Mouse (Mus musculus) c-Kit-negative CD71-positive TER-119-positive erythroid progenitor cells, embryonic 14.5 days (primary cell): Measurements from ENCODE around the gene Tbx2.

ENCODE experiments used
- DNase-seq: peaks from one replicate; pipeline ENCODE4 v3.0.0-alpha.2; 2013; ENCODE audit warnings: low read depth, low spot score

The Tbx2 gene

GRCm38 (mm10) chr11:85887801-85888450 is 55.6 kb downstream of the Tbx2 start:
- DNase-seq: no peak

DNA sequence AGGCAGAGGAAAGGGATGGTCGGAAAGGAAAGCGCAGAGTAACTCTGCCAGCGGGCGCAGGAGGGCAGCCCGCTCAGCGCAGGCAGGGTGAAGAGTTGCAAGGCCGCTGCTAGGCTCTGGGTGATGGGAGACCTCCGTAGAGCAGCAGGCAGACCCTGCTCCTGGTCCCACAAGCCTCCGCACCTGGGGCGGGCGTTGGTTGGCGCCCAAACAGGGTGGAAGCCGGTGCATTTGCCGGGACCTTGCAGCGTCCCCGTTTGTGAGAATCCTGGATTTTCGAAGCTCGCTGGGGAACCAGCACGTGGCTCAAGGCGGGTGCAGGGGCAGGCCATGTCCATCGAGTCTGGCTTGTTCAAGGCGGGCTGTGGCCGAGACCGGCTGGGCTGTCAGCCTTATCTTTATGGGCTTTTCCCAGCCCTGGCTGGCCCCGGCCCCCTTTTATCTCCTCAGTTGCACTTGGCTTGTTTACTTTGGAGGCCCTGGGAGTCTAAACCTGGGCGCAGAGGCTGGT is 56.2 kb downstream of the Tbx2 start:
- no peak for DNase-seq

DNA sequence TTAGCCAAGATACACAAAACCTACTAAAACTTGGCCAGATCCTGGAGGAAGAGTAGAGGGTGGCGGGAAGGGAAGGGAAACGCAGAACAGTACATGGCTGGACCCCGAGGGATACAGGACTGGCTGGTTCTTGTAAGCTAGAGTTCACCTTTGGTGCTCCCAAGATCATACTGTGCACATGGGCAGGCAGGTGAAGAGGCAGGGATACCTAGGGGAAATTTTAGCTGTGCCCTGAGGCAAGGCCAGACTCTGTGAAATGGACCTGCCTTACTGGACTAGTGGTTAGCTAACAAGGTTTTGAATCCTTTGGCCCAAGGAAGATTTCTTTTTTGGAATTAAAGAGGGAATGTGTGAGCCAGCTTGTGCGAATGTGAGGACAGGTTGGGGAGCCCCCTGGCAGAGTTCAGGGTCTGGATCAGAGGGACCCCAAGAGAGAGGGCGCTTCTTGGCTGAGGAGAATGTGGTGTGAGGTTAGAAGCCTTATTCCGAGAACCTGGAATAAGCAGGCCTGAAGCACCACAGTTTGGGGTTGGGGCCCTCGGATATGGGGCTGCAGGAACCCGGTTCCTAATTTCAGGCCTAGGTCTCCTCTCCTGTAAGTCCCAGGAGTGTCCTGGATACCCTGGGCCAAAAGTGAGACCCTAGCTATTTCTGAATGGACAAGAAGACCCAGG is 56.8 kb downstream of the Tbx2 start:
- no peak for DNase-seq

DNA sequence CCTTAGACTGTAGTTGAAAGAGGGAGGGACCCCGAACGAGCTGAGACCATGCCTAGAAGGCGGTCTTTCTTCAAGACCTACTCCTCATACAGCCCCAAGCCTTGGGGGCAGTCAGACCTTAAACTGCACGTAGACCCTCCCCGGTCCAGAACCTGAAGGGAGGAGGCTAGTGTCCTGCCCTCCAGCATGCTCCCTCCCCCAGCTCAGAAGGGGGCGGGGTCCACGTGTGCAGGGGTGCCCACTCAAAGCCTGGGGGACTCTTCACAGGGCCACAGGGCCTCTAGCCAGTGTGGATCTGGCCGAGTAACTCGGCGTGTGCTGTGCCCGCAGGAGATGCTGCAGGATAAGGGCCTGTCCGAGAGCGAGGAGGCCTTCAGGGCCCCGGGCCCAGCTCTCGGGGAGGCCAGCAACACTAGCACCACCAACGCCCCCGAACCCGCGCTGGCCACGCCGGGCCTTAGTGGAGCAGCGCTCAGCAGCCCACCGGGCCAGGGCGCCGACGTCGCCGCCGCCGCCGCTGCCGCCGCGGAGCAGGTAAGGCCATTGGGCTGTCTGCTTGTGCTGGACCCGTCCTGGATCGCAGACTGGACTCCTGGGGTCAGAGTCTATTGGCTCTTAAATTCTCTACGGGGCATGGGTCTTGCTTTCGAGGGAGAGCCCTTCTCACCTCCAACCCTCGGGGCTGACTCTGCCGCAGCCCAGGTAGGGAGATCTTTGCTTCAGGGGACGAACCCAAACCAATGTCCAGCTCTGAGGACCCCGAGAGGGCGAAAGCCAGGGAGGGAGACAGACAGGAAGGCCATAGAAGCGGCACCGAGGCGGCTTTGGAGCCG is 57.6 kb downstream of the Tbx2 start:
- no peak for DNase-seq

DNA sequence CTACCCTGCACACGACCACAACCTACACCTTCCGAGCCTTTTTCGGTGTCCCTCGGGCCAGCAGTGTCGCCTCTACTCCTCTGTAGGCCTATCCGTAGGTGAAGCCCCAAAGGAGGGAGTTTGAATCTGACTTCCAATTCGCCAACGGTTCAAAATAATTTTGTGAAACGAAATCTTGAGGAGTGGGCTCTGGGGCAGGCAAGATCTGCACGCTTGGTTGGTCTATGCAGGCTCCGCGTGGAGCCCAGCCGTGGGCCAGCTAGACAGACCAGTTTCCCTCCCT is 58.2 kb downstream of the Tbx2 start:
- no peak for DNase-seq

DNA sequence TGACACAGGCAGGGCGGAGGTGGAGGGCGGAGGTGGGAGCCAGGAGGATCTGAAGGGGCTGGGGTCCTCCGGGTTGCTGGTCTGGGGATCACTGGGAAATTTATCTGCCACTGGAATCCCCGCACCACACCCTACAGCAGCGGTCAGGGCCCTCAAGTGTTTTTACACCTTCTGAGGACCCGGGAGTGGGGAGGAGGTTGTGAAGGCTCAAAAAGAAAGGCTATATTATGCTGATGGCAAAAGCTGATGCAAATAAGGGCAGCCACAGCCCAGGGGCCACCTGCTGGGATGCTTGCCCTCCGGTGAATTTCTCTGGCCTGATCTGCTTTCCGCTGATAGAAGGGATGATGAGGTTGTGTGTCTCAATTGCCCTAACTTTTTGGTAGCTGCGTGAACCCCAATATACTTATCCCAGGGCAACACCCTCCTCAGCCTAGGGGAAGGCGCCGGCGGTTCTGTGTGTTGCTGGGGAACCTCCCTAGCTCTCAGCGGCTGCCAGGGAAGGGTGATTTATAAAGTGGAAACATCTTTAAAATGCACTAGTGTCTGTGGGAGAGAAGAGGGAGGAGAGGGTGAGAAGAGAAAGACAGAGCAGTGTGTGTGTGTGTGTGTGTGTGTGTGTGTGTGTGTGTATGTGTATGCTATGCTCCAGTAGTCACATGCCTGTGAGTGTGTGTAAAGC is 58.8 kb downstream of the Tbx2 start:
- DNase-seq: no peak
